Mouse (Mus musculus): ENCODE results near the gene Il1f8.
"Not testable (repeated sequence)": the region's sequence is repeated elsewhere in the genome, so short reads cannot be mapped to it uniquely, and the experiment has no call there.

The Il1f8 gene

GRCm38 (mm10) chr2:24152861-24153260, at the start of gene Il1f8:
Il1f8 (plus strand) TSS chr2:24153161.
- no peak for DNase-seq (ENCODE audit: low spot score in 2 of 2)

GRCm38 (mm10) chr2:24103619-24104289, 49.2 kb upstream of the Il1f8 start:
- no peak for DNase-seq (ENCODE audit: low spot score in 2 of 2)

DNA sequence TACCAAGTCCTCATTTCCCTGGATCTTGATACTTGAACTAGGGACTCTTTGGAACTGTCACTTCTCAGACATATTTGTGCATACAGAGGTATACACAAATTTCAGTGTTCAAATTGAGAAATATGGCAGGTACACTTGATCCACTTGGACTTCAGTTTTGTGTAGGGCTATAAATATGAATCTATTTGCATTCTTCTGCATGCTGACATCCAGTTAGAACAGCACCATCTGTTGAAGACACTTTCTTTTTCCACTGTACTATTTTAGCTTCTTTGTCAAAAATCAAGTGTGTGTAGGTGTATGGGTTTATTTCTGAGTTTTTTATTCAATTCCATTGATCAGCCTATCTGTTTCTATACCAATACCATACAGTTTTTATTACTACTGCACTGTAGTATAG, 43.9 kb upstream of the Il1f8 start:
- DNase-seq (ENCODE audit: low spot score in 2 of 2): no peak

DNA sequence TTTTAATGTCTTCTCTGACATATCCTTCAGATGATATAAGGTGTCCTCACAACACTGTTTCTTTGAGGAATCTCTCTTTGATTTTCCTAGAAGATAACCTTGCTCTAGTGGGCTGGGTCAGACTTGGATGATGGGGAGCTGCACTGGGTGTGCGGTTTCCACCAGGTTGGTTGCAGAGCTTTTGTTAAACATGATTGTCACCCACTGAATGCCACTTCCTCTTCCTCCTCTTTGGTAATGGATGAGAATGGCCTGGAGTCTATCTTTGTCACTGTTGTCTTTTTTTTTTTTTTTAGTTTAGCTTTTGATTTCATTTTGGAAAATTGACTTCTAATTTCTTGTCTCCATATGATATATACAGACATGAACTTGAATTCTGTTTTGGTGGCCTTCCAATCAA, 18.6 kb upstream of the Il1f8 start:
- DNase-seq (ENCODE audit: low spot score in 2 of 2): no peak

- not testable (repeated sequence) for DNase-seq (ENCODE audit: low spot score in 2 of 2)
Observed at GRCm38 (mm10) chr2:24181683-24182331, 28.8 kb downstream of the Il1f8 start.

DNA sequence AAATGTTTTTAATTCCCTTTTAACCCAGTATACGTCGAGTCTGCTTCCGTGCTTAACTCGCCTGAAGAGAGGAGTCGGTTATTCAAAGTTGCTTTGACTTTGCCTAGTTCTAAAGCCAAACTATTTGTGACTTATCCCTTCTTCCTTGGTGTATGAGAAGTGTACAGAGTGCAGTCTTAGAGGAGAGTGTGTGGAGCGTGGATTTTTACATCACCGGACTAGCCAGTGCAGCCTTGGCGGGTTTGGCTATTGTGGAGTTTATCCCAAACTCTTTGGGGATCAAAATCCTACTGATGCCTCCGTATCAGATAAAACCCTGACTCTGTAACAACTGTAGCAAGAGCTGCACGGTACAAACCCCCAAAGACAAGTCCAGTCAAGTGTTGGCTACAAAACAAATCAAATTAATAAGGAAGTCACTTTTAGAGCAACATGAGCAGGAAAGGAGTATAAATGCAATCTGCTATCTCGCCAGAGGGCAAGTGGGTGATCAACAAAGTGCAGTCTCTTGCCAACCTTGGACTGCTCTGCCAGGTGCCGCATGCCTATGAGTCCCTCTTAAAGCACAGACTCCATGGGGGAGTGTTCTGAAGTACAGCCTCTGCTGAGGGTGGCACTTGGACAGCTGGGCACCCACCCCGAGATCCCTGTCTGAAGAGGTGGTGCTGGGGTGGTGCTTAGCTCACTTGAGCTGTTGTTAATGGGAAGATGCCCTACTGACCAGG, 29.6 kb downstream of the Il1f8 start:
- not testable (repeated sequence) for DNase-seq (ENCODE audit: low spot score in 2 of 2)

DNA sequence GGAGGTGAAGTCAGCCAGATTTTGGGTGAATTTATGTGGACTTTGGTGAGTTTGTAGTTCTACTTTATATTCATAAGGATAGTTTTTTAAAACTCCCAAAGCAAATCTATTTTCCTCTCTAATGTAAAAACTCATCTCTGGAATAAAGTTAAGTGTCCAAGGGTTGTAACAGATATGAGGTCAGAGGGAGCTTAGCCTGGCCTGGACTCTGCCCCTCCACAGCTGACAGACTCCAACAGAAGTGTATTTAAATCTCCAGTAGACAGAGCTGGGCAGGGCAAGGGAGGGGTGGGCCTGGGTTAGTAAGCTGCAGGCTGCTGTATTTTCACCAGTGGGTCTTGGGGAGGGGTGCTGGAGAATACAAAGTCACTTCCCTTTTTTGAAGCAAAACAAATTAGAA, 31.1 kb downstream of the Il1f8 start:
- not testable (repeated sequence) for DNase-seq (ENCODE audit: low spot score in 2 of 2)

- no peak for DNase-seq (ENCODE audit: low spot score in 2 of 2)
Observed at GRCm38 (mm10) chr2:24186176-24186575, 33.2 kb downstream of the Il1f8 start, which contains the start of gene Il1f9. Il1f9 (plus strand) TSS chr2:24186476.

GRCm38 (mm10) chr2:24187585-24187984, 34.6 kb downstream of the Il1f8 start:
- DNase-seq (ENCODE audit: low spot score in 2 of 2): no peak

- DNase-seq (ENCODE audit: low spot score in 2 of 2): no peak
Observed at GRCm38 (mm10) chr2:24188189-24188588, 35.2 kb downstream of the Il1f8 start.
